Mouse (Mus musculus) olfactory bulb, adult 2 months (tissue): Measurements from ENCODE around the gene Npff. TPM values are rescaled to one million over a fixed set of nuclear protein-coding genes. Genes with fewer than 3 reads are reported as not detected.

Experiments
- H3K27ac ChIP-seq: fragments of 200-500 bp; 2 replicates; pipeline ENCODE4 v1.5.1; 2012; ENCODE audit warnings: low read depth, low read length; ENCODE audit not compliant: insufficient read depth
- H3K4me1 ChIP-seq: fragments of 200-500 bp; 2 replicates; pipeline ENCODE4 v1.6.1; 2012; ENCODE audit warnings: low read length; ENCODE audit not compliant: control insufficient read depth, insufficient read depth
- H3K4me3 ChIP-seq: fragments of 200-500 bp; 2 replicates; pipeline ENCODE4 v1.5.1; 2012; ENCODE audit warnings: mild to moderate bottlenecking, low read depth, low read length, moderate library complexity; ENCODE audit not compliant: insufficient read depth
- CTCF ChIP-seq: fragments of 200-500 bp; IDR thresholded peaks from 2 replicates; pipeline ENCODE4 v1.5.1; 2012; ENCODE audit warnings: low read depth, mild to moderate bottlenecking, low read length, moderate library complexity; ENCODE audit not compliant: insufficient read depth
- POLR2A ChIP-seq: fragments of 200-500 bp; IDR thresholded peaks from 2 replicates; pipeline ENCODE4 v1.6.1; 2012; ENCODE audit warnings: mild to moderate bottlenecking, low read depth, low read length, moderate library complexity; ENCODE audit not compliant: insufficient read depth
- WGBS: fragments of 180-500 bp; shearing (Covaris S2); methylation state at CpG from one replicate; pipeline ENCODE4 v1.1.7; 2018; 5-methylcytosine and 5-hydroxymethylcytosine counted together
- polyA plus RNA-seq: library from polyadenylated mRNA; stranded (reverse); fragments of >200 nt; gene quantifications from 2 replicates; pipeline ENCODE4 v1.2.4, GENCODE M21; 2012; ENCODE audit warnings: low replicate concordance; ENCODE audit not compliant: missing spikeins, insufficient read depth, insufficient read length

Gene Npff
- polyA plus RNA-seq, 1 experiment, result not detected

DNA sequence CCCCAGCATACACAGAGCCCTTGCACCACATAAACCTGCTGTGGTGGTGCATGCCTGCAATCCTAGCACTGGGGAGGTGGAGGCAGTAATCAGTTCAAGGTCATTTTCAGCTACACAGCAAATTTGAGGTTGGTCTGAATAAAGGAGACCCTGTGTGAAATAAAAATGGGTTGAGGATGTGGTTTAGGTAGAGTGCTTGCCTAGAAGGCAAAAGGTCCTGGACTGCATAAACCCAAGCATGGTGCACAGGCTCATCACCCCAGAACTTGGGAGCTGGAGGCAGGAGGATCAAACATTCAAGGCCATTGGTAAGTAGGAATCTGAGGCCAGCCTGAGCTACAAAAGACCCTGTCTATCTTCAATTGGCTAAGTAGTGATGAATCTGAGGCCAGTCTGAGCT lies 17.2 kb downstream of the Npff start:
- Histone ChIP-seq H3K4me3 (no peak overlapping the region), H3K27ac (no peak overlapping the region), H3K4me1 (peaks cover 25% of the 10 kb centered on the region)
- no peak for TF ChIP-seq CTCF
- TF ChIP-seq POLR2A, result no peak

DNA sequence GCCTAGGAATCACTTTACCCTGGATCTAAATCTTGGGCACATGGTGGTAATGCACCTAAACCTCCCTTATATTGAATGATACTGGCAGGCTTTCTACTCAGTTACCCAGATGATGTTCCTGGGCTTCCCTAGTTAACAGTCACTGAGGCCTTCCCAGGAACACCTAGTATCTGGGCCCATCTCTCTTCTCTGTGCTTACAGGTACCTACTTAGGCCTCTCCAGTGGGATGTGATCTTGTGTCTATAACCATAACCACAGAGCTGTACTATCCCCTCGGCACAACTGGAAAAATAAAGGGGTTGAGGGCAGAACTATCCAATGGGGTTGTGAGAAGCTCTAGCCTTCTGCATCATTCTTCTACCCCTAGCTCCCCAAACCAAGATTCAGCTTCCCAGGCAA lies 17.9 kb downstream of the Npff start:
- no peak for TF ChIP-seq POLR2A
- TF ChIP-seq CTCF, result no peak
- 93% methylated on average over 1 of the region's 1 CpGs for WGBS
- H3K27ac ChIP-seq, result no peak overlapping the region
- H3K4me3 ChIP-seq, result no peak overlapping the region
- peaks cover 18% of the 10 kb centered on the region for H3K4me1 ChIP-seq

DNA sequence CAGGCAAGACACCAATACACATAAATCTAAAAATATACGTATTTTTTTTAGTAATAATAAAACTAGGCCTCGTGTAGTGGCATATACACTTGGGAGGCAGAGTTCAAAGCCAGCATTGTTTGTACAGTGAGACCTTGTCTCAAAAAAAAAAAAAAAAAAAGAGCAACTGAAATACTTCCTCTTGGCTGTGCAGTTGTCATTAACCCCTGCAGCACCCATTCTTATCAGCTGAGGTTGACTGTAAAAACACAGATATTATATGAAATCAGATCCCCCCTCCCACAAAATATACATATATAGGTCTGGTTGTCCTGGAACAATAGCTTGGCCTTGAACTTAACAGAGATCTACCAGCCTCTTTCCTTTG lies 18.3 kb downstream of the Npff start:
- Histone ChIP-seq H3K27ac (no peak overlapping the region), H3K4me3 (no peak overlapping the region), H3K4me1 (peaks cover 14% of the 10 kb centered on the region)
- TF ChIP-seq CTCF (no peak), POLR2A (no peak)
- WGBS, result 38% methylated on average over 2 of the region's 2 CpGs

DNA sequence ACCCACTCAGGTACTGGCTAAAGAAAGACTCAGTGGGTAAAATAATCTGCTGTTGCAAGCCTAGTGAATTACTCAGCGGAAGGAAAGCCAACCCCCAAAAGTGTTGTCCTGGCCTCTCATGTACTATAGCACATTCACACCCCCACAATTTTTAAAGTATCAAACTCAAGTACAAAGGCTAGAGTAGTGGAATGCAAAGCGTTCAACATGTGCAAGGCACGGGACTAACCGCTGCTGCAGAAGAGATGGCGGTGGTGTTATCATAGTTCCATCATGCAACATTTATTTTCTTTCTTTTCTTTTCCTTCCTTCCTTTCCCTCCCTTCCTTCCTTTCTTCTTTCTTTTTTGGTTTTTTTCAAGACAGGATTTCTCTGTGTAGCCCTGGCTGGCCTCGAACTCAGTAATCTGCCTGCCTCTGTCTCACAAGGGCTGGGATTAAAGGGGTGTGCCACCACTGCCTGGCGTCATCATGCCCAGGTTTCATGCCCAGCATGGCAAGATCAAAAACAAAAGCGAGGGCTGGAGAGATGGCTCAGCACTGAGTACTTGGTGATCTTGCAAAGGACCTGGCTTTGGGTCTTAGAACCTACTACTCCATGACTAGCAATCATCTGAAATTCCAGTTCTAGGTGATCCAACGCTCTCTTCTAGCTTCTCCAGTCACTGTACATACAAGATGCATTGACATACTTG lies 18.8 kb downstream of the Npff start:
- Histone ChIP-seq H3K27ac (no peak overlapping the region), H3K4me3 (no peak overlapping the region), H3K4me1 (peaks cover 11% of the 10 kb centered on the region; the same call in 1 of the 2 replicates)
- WGBS, result 51% methylated on average over 9 of the region's 9 CpGs
- TF ChIP-seq POLR2A (no peak), CTCF (no peak)

DNA sequence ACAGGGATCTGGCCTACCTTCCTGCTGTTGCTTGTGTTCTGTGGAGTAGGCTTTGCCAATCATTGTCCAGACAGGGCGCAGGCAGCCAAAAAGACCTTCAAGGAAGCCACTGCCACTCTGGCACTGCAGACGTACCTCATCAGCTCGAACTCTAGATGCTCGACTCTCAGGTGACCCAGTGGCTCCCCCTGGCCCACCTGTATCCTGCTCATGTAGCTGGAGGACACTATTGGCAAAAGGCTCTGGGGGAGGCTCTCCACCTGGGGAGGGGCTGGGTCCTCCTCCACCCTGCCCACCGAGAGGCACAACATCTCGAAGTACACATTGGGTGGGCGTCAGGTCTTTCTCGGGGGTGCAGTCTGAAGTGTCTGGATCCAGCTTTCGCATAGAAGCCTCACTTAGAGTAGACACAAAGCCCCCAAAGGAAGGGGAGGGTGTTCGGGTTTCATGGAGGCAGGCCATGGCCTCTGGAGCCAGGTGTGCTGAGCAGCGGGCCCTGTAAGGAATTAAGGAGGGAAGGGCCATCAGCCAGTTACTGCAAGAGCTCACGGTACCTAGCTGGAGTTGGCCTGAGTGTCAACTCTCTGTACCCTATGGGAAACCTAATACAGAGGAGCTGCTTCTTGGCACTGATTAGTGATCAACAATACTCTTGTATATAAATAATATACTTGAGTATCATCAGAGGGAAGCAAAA lies 19.5 kb downstream of the Npff start:
- Histone ChIP-seq H3K4me3 (no peak overlapping the region), H3K4me1 (peaks cover 6% of the 10 kb centered on the region; the same call in 1 of the 2 replicates), H3K27ac (no peak overlapping the region)
- WGBS, result 60% methylated on average over 12 of the region's 12 CpGs
- TF ChIP-seq POLR2A, result no peak
- no peak for TF ChIP-seq CTCF

DNA sequence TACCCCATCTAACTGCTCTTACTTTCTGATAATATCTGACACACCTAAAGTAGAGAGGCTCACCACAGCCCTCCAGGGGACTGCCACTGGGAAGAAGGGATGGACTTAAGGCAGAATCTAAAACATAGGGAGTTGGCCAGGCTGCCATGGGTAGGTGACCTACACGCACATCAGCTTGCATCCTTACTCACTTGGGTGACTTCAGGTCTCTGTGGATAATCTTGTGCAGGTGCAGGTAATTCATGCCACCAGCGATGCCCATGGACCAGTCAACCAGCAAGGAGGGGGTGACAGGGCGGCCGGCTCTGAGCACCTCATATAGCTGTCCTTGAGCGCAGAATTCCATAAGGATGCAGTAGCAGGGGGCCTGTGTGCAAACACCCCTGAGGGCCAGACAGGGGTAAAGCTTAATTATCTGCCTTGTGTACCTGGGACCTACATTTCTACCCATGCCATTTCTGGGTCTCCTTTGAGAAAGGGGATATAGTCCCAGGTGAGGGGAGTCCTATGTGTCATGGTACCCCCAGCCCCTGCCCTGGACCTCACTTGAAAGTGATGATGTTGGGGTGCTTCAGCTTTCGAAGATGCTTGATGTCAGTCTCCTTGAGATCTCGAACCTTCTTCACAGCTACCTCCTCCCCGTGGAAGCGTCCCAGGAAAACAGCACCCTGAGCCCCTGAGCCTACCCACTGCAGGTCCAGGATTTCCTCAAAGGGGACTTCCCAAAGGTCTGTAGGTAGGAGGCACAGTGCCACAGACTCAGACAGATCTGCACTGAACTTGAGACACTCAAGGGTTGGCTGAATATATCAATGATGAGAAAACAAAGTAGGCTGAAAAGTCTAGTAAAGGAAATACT lies 20.6 kb downstream of the Npff start:
- 90% methylated on average over 9 of the region's 9 CpGs for WGBS
- no peak overlapping the region for H3K4me3 ChIP-seq
- no peak for TF ChIP-seq CTCF
- TF ChIP-seq POLR2A, result no peak
- H3K4me1 ChIP-seq, result peaks cover 6% of the 10 kb centered on the region; the same call in 1 of the 2 replicates
- no peak overlapping the region for H3K27ac ChIP-seq

DNA sequence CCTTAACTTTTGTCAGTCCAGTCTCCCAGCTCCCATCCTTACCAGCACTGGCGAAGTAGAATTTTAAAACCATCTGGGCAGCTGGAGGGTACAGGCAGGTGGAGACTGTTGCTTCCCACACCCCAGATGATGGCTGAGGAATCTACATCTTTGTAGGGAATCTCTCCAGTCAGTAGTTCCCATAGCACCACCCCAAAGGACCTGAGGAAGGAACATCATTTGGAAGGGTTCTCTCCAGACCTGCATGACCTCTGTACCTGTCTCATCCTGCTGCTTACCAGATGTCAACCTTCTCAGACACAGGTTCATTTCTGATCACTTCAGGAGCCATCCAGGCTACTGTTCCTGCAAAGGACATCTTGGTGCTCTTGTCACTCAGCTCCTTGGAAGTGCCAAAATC lies 21.3 kb downstream of the Npff start, which contains the start of gene Gm10337:
Gm10337 (plus strand) TSS at position 276 of the 400 bp plus-strand sequence.
- Histone ChIP-seq H3K4me1 (peaks cover 6% of the 10 kb centered on the region; the same call in 1 of the 2 replicates), H3K27ac (no peak within 1 kb of the TSS; the same call in 1 of the 2 replicates), H3K4me3 (no peak within 1 kb of the TSS)
- 89% methylated on average over 1 of the region's 1 CpGs for WGBS
- no peak for TF ChIP-seq POLR2A
- TF ChIP-seq CTCF, result no peak

DNA sequence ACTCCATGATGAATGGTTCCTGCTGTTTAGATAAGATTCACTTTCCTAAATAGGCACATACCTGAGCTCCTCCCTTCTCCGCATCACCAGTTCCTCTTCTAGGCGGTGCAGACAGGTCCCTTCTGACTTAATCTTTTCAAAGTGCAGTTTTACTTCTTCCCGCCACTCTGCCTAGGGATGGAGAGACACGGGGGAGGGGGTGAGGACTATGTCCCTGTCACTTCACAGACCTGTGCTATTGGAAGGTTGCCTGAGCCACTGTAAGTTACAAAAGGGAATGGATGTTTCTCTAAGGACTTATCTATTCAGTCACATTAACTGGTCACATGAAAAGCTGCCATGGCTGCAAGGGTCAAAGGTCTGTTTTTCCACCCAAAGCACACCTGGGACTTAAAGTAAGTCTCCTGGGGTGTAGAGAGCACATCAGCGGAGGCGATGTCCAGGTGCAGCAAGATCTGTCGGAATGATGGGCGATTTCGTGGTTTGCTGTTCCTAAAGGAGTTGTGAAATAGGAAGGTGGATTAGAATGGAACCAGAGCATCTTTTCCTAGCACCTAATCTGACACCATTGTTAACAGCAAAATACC lies 22.4 kb downstream of the Npff start:
- Histone ChIP-seq H3K4me3 (no peak overlapping the region), H3K4me1 (peaks cover 6% of the 10 kb centered on the region; the same call in 1 of the 2 replicates), H3K27ac (no peak overlapping the region)
- 78% methylated on average over 9 of the region's 9 CpGs for WGBS
- TF ChIP-seq POLR2A (no peak), CTCF (no peak)
